Mouse (Mus musculus) c-Kit-positive CD71-negative TER-119-negative erythroid progenitor cells, embryonic 14.5 days (primary cell): Measurements from ENCODE around the gene Zfp617.
"Not testable (repeated sequence)": the region's sequence is repeated elsewhere in the genome, so short reads cannot be mapped to it uniquely, and the experiment has no call there.

ENCODE experiments used
- DNase-seq: peaks from one replicate; pipeline ENCODE4 v3.0.0-alpha.2; 2013; ENCODE audit warnings: low read depth

The Zfp617 gene

DNA sequence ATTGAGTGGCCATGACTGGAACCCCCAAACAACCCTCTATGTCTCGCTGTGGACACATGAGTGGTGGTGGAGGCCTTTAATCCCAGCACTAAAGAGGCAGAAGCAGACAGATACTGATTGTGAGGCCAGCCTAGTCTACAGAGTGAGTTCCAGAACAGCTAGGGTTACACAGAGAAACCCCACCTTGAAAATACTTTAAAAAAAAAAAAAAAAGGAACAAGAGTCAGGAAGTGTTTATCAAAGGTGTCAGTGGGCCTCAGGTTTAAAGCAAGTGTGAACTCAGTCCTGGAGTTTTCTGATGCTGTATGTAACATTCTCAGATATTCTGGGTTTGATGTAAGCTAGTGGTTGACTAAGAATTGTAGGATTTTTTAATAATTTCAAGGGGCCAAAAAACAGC is 44.1 kb downstream of the Zfp617 start:
- DNase-seq, result no peak

DNA sequence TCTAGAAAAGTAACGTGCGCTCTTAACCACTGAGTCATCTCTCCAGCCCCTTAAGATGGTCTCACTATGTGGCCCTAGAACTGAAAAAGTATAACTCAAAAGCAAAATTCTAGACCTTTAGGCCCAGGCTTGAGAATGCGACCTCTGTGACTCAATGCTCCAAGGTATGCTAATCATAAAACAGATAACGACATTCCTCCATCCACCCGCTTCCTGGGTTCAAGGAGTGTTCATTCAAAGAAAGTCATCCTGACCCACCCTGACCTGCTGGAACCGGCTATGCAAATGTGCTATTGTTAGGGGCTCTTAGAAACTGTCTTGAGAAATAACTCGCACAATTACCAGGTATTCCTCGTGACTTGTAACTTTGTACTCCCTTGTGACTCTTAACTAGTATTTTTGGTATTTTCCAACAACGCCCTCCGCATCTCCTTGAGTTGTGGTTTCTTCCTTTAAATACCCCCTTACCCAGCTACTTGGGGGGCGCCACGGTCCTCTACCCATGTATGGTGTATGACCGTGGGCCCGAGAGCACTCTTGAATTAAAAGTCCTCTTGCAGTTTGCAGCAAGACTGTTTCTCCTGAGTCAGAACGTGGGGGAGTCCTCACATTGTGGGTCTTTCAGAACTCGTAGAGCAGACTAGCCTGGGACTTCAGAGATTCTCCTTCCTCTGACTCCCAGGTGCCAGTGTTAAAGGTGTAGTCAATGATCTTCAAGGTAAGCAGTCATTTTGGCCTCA is 44.7 kb downstream of the Zfp617 start:
- DNase-seq, result not testable (repeated sequence)

DNA sequence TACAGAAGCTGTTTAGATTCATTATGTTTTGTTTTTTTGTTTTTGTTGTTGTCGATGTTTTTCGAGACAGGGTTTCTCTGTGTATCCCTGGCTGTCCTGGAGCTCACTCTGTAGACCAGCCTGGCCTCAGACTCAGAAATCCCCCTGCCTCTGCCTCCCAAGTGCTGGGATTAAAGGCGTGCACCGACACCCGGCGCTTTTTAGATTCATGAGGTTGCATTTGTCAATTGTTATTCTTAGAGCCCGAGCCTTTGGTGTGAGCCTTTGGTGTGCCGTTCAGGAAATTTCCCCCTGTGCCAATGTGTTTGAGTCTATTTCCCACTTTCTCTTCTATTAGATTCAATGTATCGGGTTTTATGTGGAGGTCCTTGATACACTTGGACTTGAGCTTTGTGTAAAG is 46.2 kb downstream of the Zfp617 start:
- DNase-seq, result no peak

DNA sequence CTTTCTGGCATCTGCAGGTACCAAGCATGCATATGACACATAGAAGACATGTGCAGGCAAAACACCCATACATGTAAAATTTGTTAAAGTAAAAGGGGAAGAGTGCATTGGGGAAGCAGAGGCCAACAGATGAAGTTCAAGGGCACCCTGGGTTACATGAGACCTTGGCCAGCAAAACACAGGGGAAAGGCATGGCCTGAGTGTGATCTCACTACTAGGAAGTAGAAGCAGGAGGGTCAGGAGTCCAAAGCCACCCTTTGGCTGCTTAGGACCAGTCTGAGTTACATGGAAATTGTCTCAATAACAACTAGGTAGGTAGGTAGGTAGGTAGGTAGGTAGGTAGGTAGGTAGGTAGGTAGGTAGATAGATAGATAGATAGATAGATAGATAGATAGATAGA is 52.0 kb downstream of the Zfp617 start:
- DNase-seq, result no peak

DNA sequence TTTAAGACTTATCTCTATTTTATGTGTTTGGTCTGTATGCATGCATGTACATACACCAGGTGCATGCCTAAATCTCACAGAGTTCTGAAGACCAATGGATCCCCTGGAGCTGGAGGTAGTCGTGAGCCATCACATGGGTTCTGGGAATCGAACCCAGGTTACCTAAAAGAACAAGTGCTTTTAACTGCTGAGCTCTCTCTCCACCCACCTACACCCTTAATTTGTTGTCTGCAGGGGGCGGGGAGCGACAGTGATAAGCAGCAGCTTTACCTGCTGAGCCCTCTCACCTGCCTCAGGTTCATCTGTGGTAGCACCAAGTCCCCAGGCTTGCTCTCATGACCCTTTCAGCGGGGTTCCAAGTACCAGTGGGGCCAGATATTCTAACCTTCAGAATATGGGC is 53.4 kb downstream of the Zfp617 start:
- no peak for DNase-seq

DNA sequence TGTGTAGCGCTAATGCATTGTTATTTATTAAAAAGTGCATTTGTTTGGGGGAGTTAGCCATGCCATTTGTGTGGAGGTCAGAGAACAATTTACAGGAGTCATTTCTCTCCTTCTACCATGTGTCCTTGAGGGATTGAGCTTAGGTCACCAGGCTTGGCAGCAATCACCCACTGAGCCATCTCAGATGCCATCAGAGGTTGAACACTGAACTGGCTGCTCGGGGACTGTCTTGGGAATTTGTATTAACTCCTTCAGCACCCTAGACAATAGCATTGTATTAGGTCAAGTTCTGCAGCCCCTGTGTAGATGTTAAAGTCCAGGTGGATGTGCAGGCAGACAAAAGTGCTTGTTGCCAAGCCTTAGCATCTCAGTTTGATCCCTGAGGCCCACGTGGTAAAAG is 55.6 kb downstream of the Zfp617 start:
- no peak for DNase-seq

DNA sequence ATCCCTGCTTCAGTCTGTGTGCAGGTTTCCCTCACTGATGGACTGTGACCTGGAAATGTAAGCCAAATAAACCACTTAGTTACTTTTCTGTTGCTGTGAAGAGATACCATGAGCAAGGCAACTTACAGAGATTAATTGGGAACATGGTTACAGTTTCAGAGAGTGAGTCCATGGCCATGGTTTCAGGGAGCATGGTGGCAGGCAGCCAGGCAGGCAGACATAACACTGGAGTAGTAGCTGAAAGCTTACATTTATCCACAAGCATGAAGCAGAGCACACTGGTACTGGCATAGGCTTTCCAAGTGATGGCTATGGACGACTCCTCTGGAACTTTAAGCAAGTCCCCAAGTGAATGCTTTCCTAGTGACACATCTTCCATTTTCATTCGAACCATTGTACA is 56.7 kb downstream of the Zfp617 start:
- DNase-seq, result no peak

DNA sequence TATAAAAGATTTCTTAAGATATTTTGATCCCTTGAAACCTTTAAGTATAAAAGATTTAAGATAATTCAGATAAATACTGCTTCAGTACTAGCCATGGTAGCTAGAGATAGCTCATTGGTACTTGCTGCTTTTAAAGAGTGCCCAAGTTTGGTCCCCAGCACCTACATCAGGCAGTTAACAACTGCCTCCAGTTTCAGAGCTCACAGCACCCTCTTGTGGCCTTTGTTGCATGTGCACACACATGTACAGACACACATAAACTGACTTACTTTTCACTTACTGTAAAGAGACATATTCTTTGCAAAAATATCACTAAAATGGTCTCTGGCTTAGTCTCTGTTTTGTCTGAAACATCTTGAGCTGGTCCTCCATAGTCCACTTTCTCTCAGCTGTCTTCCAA is 58.0 kb downstream of the Zfp617 start:
- DNase-seq, result no peak

DNA sequence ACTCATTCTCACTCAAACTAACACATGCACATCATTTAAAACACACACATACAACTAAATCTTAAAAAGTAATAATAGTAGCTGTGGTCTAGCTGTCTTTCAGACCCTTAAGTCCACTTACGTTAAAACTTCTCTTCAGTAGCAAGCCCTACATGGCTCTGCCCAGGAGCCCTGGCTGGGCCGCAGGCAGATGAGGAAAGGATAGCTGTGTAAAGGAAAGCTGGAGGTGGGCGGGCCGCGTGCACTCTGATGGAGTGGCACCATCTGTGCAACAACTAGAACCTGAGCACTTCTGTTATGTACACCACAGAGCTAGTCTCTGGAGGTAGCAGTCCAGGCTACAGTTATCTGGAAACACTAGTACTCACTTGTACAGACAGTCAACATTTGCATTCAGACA is 58.8 kb downstream of the Zfp617 start:
- no peak for DNase-seq

DNA sequence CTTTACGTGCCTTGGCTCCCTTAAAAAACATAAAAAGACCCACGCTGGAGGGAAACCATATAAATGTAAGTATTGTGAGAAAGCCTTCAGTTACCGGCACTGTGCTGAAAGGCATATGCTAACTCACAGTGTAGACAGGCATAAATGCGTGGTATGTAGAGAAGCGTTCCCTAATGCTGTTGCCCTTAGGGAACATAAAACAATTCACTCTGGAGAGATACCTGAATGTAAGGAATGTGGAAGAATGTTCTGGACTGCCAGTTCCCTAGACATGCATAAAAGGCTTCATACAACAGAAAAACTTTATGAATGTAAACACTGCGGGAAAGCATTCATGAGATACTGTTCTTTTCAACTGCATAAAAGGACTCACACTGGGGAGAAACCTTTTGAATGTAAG is 59.7 kb downstream of the Zfp617 start:
- no peak for DNase-seq

DNA sequence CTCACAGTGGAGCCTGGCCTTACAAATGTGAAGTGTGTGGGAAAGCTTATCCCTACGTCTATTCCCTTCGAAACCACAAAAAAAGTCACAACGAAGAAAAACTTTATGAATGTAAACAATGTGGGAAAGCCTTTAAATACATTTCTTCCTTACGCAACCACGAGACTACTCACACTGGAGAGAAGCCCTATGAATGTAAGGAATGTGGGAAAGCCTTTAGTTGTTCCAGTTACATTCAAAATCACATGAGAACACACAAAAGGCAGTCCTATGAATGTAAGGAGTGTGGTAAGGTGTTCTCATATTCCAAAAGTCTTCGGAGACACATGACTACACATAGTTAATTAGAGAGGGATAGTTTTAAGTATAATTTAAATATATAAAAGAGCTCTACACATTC is 60.2 kb downstream of the Zfp617 start:
- no peak for DNase-seq

DNA sequence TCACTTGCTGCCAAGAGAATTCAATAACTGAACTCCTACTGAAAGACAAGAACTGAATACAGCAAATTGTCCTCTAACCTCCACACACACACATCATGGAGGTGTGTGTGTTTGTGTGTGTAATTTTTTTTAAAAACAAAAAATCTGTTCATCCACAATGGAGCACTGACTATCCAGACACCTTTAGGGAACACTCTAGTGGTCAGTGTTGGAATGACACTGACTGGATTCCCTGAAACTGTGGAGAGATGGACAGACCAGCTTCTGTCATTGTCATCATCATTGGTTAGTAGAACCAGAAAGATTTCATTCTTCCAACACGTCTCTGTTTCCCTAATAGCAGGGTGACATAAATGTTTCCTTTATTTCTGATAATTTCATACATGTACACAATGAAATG is 63.5 kb downstream of the Zfp617 start:
- DNase-seq, result no peak

DNA sequence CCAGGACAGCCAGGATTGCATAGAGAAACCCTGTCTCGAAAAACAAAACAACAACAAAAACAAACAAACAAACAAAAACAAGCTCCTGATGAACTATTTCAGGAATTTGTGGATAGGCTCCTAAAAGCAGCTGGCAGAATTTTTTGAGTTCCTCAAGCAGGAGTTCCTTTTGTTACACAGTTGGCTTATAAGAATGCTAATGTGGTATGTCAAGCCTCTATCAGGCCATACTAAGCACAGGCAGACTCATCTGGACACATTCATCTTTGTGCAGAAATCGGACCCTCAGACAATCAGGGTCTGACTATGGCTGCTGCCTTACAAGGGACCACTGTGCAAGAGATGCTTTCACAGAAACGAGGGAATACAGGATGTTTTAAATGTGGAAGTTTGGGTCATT is 65.8 kb downstream of the Zfp617 start:
- DNase-seq, result no peak

DNA sequence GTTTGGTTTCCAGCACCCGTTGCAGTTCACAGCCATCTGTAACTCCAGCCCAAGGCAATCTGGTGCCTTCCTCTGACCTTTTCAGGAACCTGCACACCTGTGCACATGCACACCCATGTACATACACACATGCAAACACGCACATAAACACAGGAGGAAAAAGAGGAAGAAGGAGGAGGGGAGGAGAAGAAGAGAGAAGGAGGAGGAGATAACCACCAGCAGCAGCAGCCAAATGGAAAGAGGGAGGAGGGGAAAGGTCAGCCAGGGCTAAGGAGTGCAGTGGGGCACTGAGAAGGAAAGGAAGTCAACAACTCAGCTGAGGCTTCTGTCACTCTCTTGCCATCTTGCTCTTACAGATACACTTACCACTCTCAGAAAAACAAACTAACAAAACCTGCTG is 72.6 kb downstream of the Zfp617 start:
- DNase-seq, result no peak

DNA sequence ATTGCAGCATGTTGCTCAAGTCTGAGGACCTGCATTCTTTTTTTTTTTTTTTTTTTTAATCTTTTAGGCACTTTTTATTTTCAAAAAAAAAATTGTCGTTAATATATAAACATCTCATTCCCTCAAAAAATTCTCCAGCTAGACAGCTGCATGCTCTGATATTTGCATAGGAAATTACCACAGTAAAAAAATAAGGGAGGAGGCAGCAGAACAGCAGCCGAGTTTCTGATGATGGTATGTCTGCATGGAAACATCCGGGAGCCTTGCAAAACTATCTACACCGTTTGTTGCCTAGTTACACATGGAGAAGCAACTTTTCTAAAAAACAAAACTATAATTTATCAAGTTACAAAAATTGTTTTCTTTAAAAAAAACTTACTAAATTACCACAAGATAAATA is 73.0 kb downstream of the Zfp617 start:
- no peak for DNase-seq
